Mouse (Mus musculus): ENCODE measurements around the gene Itpr2. TPM values are rescaled to one million over a fixed set of nuclear protein-coding genes. Genes with fewer than 3 reads are reported as not detected.

Gene Itpr2
- polyA plus RNA-seq, 1 experiment, result 2.6 TPM

DNA sequence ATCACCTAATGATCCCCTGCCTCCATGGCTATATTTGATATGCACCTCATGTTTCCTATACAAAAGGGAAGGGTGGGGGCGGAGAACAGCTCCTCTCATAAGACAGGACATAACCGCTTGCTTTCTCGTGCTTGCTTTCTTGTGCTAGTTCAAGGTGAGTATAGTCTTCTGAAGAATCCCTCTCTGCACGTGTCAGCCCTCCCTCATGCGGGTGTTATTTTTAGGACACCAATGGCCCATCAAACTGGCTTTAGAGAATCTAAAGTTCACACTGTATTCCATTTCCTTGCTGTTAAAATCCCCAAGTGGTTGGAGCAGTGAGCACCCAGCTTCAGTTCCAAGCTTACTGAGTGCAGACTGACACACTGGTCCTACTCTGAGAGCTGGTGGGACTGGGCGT is 252.9 kb downstream of the Itpr2 start:
- no peak for TF ChIP-seq CEBPB (IDR thresholded peaks at IDR 0.05; ENCODE audit: low read depth)
- no peak for TF ChIP-seq USF1 (IDR thresholded peaks at IDR 0.05; ENCODE audit: low read depth)
- no peak for TF ChIP-seq FOSL1 (IDR thresholded peaks at IDR 0.05; ENCODE audit: insufficient read depth, low read length, poor library complexity, severe bottlenecking)
- no peak for TF ChIP-seq MYOG (IDR thresholded peaks at IDR 0.05; ENCODE audit: control insufficient read depth, extremely low read depth, insufficient read length)
- TF ChIP-seq MYOD1 (IDR thresholded peaks at IDR 0.05; ENCODE audit: control insufficient read depth, insufficient read length, low read depth), result no peak
- no peak for TF ChIP-seq MAX (IDR thresholded peaks at IDR 0.05)
- no peak for TF ChIP-seq CTCF (IDR thresholded peaks at IDR 0.05; ENCODE audit: control insufficient read depth, insufficient read depth, insufficient read length)
- Histone ChIP-seq H3K4me3 (ENCODE audit: insufficient read depth, poor library complexity, severe bottlenecking) (no peak overlapping the region), H3K36me3 (ENCODE audit: control insufficient read depth, insufficient read depth) (no peaks in the 10 kb centered on the region), H3K79me2 (ENCODE audit: control insufficient read depth, insufficient read depth) (no peaks in the 10 kb centered on the region), H3ac (ENCODE audit: control insufficient read depth, insufficient read length, low read depth) (no peak overlapping the region), H3K27me3 (ENCODE audit: control insufficient read depth, insufficient read depth, insufficient read length) (no peaks in the 10 kb centered on the region), H3K79me3 (ENCODE audit: low read depth) (no peaks in the 10 kb centered on the region)

DNA sequence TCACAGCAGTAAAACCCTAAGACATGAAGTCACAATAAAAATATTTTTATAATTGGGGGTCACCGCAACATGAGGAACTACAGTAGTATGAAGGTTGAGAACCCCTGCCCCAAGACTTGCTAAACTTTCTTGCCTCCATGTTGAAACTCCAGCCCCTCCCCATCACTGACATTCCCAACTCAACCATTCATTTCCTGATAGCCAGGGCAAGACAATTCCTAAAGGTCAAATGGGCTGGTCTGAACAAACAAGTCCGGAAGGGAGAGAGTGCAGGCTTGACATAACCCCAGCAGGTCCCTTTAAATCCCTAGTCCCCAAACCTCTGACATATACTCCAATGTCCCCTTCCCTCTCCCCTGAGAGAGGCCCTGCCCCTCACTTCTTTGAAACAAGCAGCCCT is 253.7 kb downstream of the Itpr2 start:
- Histone ChIP-seq H3K27me3 (ENCODE audit: control insufficient read depth, insufficient read depth, insufficient read length) (no peaks in the 10 kb centered on the region), H3K36me3 (ENCODE audit: control insufficient read depth, insufficient read depth) (no peaks in the 10 kb centered on the region), H3K79me3 (ENCODE audit: low read depth) (no peaks in the 10 kb centered on the region), H3ac (ENCODE audit: control insufficient read depth, insufficient read length, low read depth) (no peak overlapping the region), H3K4me3 (ENCODE audit: insufficient read depth, poor library complexity, severe bottlenecking) (no peak overlapping the region), H3K79me2 (ENCODE audit: control insufficient read depth, insufficient read depth) (no peaks in the 10 kb centered on the region)
- no peak for TF ChIP-seq MAX (IDR thresholded peaks at IDR 0.05)
- TF ChIP-seq MYOD1 (IDR thresholded peaks at IDR 0.05; ENCODE audit: control insufficient read depth, insufficient read length, low read depth), result no peak
- TF ChIP-seq CEBPB (IDR thresholded peaks at IDR 0.05; ENCODE audit: low read depth), result no peak
- no peak for TF ChIP-seq MYOG (IDR thresholded peaks at IDR 0.05; ENCODE audit: control insufficient read depth, extremely low read depth, insufficient read length)
- no peak for TF ChIP-seq USF1 (IDR thresholded peaks at IDR 0.05; ENCODE audit: low read depth)
- no peak for TF ChIP-seq CTCF (IDR thresholded peaks at IDR 0.05; ENCODE audit: control insufficient read depth, insufficient read depth, insufficient read length)
- TF ChIP-seq FOSL1 (IDR thresholded peaks at IDR 0.05; ENCODE audit: insufficient read depth, low read length, poor library complexity, severe bottlenecking), result no peak

DNA sequence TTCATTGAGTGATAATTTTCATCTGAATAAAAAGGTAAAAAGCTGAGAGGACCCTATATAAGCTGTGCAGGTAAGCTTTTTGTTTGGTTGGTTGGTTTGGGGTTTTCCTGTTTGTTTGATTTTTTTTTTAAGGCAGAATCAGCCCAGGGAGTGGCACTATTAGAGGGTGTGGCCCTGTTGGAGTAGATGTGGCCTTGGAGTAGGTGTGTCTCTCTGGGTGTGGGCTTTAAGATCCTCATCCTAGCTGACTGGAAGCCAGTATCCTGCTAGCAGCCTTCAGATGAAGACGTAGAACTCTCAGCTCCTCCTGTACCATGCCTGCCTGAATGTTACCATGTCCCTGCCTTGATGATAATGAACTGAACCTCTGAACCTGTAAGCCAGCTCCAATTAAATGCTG is 254.1 kb downstream of the Itpr2 start:
- no peaks in the 10 kb centered on the region for H3K27me3 ChIP-seq (ENCODE audit: control insufficient read depth, insufficient read depth, insufficient read length)
- no peak overlapping the region for H3K4me3 ChIP-seq (ENCODE audit: insufficient read depth, poor library complexity, severe bottlenecking)
- H3K79me3 ChIP-seq (ENCODE audit: low read depth), result no peaks in the 10 kb centered on the region
- no peak for TF ChIP-seq CTCF (IDR thresholded peaks at IDR 0.05; ENCODE audit: control insufficient read depth, insufficient read depth, insufficient read length)
- TF ChIP-seq MYOD1 (IDR thresholded peaks at IDR 0.05; ENCODE audit: control insufficient read depth, insufficient read length, low read depth), result no peak
- no peak for TF ChIP-seq USF1 (IDR thresholded peaks at IDR 0.05; ENCODE audit: low read depth)
- no peak for TF ChIP-seq MAX (IDR thresholded peaks at IDR 0.05)
- no peak for TF ChIP-seq CEBPB (IDR thresholded peaks at IDR 0.05; ENCODE audit: low read depth)
- H3K36me3 ChIP-seq (ENCODE audit: control insufficient read depth, insufficient read depth), result no peaks in the 10 kb centered on the region
- H3K79me2 ChIP-seq (ENCODE audit: control insufficient read depth, insufficient read depth), result no peaks in the 10 kb centered on the region
- H3ac ChIP-seq (ENCODE audit: control insufficient read depth, insufficient read length, low read depth), result no peak overlapping the region

DNA sequence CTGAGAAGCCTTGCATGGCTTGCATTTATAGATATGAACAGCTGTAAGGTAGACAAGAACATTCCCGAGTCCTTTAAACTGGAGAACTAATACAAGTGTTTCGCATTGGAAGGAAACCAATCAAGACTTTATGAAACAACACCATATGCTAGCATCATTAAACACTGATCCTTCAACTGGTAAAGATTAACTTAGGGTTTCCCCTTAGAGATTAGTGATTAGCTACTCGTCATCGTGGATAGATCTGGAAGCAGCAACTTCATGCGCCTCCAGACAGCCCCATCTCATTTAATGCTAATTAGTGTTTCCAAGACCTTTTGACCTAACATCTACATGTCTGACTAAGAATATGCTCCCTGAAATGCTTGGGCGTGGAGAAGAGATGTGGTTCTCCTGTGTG is 255.7 kb downstream of the Itpr2 start:
- TF ChIP-seq MYOD1 (IDR thresholded peaks at IDR 0.05; ENCODE audit: control insufficient read depth, insufficient read length, low read depth) (no peak), CEBPB (IDR thresholded peaks at IDR 0.05; ENCODE audit: low read depth) (no peak), USF1 (IDR thresholded peaks at IDR 0.05; ENCODE audit: low read depth) (no peak), MYOG (IDR thresholded peaks at IDR 0.05; ENCODE audit: control insufficient read depth, extremely low read depth, insufficient read length) (no peak), CTCF (IDR thresholded peaks at IDR 0.05; ENCODE audit: control insufficient read depth, insufficient read depth, insufficient read length) (no peak), MAX (IDR thresholded peaks at IDR 0.05) (no peak), FOSL1 (IDR thresholded peaks at IDR 0.05; ENCODE audit: insufficient read depth, low read length, poor library complexity, severe bottlenecking) (no peak)

DNA sequence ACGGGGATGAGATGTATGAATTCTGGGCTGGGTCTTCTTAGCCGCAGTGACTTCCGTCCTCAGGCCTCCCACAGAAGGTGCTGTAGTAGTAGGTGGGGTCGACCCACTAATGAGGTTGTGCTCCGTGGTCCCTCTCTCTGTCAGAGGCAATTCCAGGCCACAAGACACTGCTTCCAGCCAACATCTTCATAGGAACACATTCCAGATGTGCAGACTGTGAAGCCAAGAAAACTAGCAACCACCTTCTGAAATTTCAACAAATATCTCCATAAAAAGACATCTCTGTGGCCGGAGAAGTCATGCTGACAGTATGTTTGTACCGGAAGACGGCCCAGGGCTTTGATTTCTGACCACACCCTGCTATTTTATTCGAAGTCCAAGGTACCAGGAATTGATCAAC is 256.1 kb downstream of the Itpr2 start:
- Histone ChIP-seq H3K79me2 (ENCODE audit: control insufficient read depth, insufficient read depth) (no peaks in the 10 kb centered on the region), H3K79me3 (ENCODE audit: low read depth) (no peaks in the 10 kb centered on the region), H3K36me3 (ENCODE audit: control insufficient read depth, insufficient read depth) (no peaks in the 10 kb centered on the region), H3K4me3 (ENCODE audit: insufficient read depth, poor library complexity, severe bottlenecking) (no peak overlapping the region), H3ac (ENCODE audit: control insufficient read depth, insufficient read length, low read depth) (no peak overlapping the region), H3K27me3 (ENCODE audit: control insufficient read depth, insufficient read depth, insufficient read length) (no peaks in the 10 kb centered on the region)
- TF ChIP-seq MYOG (IDR thresholded peaks at IDR 0.05; ENCODE audit: control insufficient read depth, extremely low read depth, insufficient read length), result no peak
- no peak for TF ChIP-seq MYOD1 (IDR thresholded peaks at IDR 0.05; ENCODE audit: control insufficient read depth, insufficient read length, low read depth)
- TF ChIP-seq MAX (IDR thresholded peaks at IDR 0.05), result no peak
- no peak for TF ChIP-seq FOSL1 (IDR thresholded peaks at IDR 0.05; ENCODE audit: insufficient read depth, low read length, poor library complexity, severe bottlenecking)
- TF ChIP-seq CEBPB (IDR thresholded peaks at IDR 0.05; ENCODE audit: low read depth), result no peak
- TF ChIP-seq CTCF (IDR thresholded peaks at IDR 0.05; ENCODE audit: control insufficient read depth, insufficient read depth, insufficient read length), result no peak
- TF ChIP-seq USF1 (IDR thresholded peaks at IDR 0.05; ENCODE audit: low read depth), result no peak

More for the DNA sequence above, 255.7 kb downstream of the Itpr2 start:
- no peak overlapping the region for H3K4me3 ChIP-seq (ENCODE audit: insufficient read depth, poor library complexity, severe bottlenecking)
- H3K36me3 ChIP-seq (ENCODE audit: control insufficient read depth, insufficient read depth), result no peaks in the 10 kb centered on the region
- no peaks in the 10 kb centered on the region for H3K79me2 ChIP-seq (ENCODE audit: control insufficient read depth, insufficient read depth)
- no peaks in the 10 kb centered on the region for H3K27me3 ChIP-seq (ENCODE audit: control insufficient read depth, insufficient read depth, insufficient read length)
- no peak overlapping the region for H3ac ChIP-seq (ENCODE audit: control insufficient read depth, insufficient read length, low read depth)
- no peaks in the 10 kb centered on the region for H3K79me3 ChIP-seq (ENCODE audit: low read depth)

DNA sequence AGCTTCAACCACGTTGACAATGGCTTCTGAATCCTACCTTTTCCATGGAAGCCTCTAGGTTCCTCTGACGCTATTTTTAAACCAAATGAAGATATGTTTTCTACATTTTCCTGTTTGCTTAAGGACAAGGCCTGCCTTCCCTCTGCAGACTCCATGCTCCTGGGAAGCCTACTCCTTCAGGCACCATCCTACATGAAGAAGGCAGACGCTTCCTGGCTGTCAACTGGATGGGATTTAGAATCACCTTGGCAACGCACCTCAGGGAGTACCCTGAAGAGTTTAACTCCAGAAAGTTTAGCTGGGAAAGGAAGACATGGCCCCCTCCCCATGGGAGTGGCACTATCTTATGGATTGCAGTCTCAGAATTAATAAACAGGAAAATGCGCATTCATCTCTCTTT is 259.0 kb downstream of the Itpr2 start:
- no peak overlapping the region for H3K4me3 ChIP-seq (ENCODE audit: insufficient read depth, poor library complexity, severe bottlenecking)
- H3K79me2 ChIP-seq (ENCODE audit: control insufficient read depth, insufficient read depth), result no peaks in the 10 kb centered on the region
- no peaks in the 10 kb centered on the region for H3K79me3 ChIP-seq (ENCODE audit: low read depth)
- H3K27me3 ChIP-seq (ENCODE audit: control insufficient read depth, insufficient read depth, insufficient read length), result no peaks in the 10 kb centered on the region
- H3K36me3 ChIP-seq (ENCODE audit: control insufficient read depth, insufficient read depth), result no peaks in the 10 kb centered on the region
- no peak for TF ChIP-seq CEBPB (IDR thresholded peaks at IDR 0.05; ENCODE audit: low read depth)
- TF ChIP-seq FOSL1 (IDR thresholded peaks at IDR 0.05; ENCODE audit: insufficient read depth, low read length, poor library complexity, severe bottlenecking), result no peak
- no peak for TF ChIP-seq USF1 (IDR thresholded peaks at IDR 0.05; ENCODE audit: low read depth)
- TF ChIP-seq MYOG (IDR thresholded peaks at IDR 0.05; ENCODE audit: control insufficient read depth, extremely low read depth, insufficient read length), result no peak
- TF ChIP-seq MAX (IDR thresholded peaks at IDR 0.05), result no peak
- TF ChIP-seq CTCF (IDR thresholded peaks at IDR 0.05; ENCODE audit: control insufficient read depth, insufficient read depth, insufficient read length), result no peak
- no peak for TF ChIP-seq MYOD1 (IDR thresholded peaks at IDR 0.05; ENCODE audit: control insufficient read depth, insufficient read length, low read depth)
- H3ac ChIP-seq (ENCODE audit: control insufficient read depth, insufficient read length, low read depth), result no peak overlapping the region

All from C2C12 (cell line).